Mouse (Mus musculus) lung, embryonic 16.5 days (tissue): ENCODE measurements at regions not wholly inside any gene's neighbourhood (a gene's known extent, or its start where the extent isn't known, plus 50 kb on each side); places are given as distances from the start of the nearest gene placed in this dataset.

Experiments used
- ATAC-seq: fragments of 200-750 bp; cut with Nextera tagmentation; 2 replicates; pipeline ENCODE4 v1.8.0; 2017; ENCODE audit warnings: low read depth, mild to moderate bottlenecking, moderate library complexity
- H3K27ac ChIP-seq: fragments of 300-500 bp; sonication (generic); 2 replicates; pipeline ENCODE4 v1.5.1; 2014; ENCODE audit warnings: mild to moderate bottlenecking, control low read depth, low read length
- H3K27me3 ChIP-seq: fragments of 300-500 bp; sonication (generic); 2 replicates; pipeline ENCODE4 v1.6.1; 2014; ENCODE audit warnings: low read depth, low read length, mixed read lengths; ENCODE audit not compliant: control insufficient read depth, insufficient read depth
- H3K36me3 ChIP-seq: fragments of 300-500 bp; sonication (generic); 2 replicates; pipeline ENCODE4 v1.6.1; 2014; ENCODE audit warnings: low read length; ENCODE audit not compliant: control insufficient read depth, insufficient read depth
- H3K4me1 ChIP-seq: fragments of 300-500 bp; sonication (generic); replicated peaks from 2 replicates; pipeline ENCODE4 v1.6.1; 2014; ENCODE audit warnings: low read length, mixed read lengths; ENCODE audit not compliant: control insufficient read depth, insufficient read depth
- H3K4me2 ChIP-seq: fragments of 300-500 bp; sonication (generic); 2 replicates; pipeline ENCODE4 v1.6.1; 2014; ENCODE audit warnings: low read depth, low read length, control low read depth
- H3K4me3 ChIP-seq: fragments of 300-500 bp; sonication (generic); 2 replicates; pipeline ENCODE4 v1.5.1; 2014; ENCODE audit warnings: mild to moderate bottlenecking, low read length, control low read depth
- H3K9ac ChIP-seq: fragments of 300-500 bp; sonication (generic); 2 replicates; pipeline ENCODE4 v1.6.1; 2014; ENCODE audit warnings: low read length, control low read depth
- H3K9me3 ChIP-seq: fragments of 300-500 bp; sonication (generic); 2 replicates; pipeline ENCODE4 v1.6.1; 2016; ENCODE audit warnings: low read length; ENCODE audit not compliant: control insufficient read depth
- WGBS: fragments of 180-500 bp; shearing (Covaris S2); extraction: QIAGEN DNeasy Blood & Tissue Kit; methylation state at CpG from one replicate; pipeline ENCODE4 v1.1.7; 2014; 5-methylcytosine and 5-hydroxymethylcytosine counted together

GRCm38 (mm10) chr17:44432524-44433295 is 244.3 kb downstream of the Clic5 start:
- Histone ChIP-seq H3K27me3 (no peaks in the 10 kb centered on the region), H3K27ac (no peak overlapping the region), H3K9me3 (no peaks in the 10 kb centered on the region), H3K4me1 (no peaks in the 10 kb centered on the region), H3K4me3 (no peak overlapping the region), H3K4me2 (no peak overlapping the region), H3K9ac (no peak overlapping the region), H3K36me3 (no peaks in the 10 kb centered on the region)
- 17% methylated on average over 4 of the region's 4 CpGs for WGBS
- no peak for ATAC-seq

GRCm38 (mm10) chr17:44433296-44433653 is 244.9 kb downstream of the Clic5 start:
- ATAC-seq, result no peak

DNA sequence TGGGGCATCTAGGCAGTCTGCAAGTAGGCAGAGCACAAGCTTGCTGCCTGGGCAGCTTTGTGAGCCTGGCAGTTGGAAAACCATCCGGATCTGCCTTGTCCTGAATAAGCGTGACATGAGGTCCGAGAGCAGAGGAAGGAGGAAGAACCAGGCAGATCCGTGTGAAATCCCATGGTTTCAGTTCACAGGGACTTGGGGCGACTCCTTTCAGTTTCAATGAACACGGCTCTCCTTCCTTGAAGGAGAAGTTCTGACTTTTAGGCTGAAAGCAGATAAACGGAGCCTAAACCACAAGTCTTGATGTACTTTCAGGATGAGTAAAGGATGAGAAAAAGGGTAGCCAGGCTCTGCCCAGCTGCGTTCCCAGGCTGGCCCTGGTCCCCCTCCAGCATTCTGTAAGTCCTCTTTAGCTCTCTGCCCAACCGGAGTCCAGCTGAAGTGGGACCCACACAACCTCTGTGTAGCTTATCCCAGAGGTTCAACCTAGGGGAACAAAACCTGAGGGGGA is 248.2 kb downstream of the Clic5 start:
- no peak overlapping the region for H3K4me2 ChIP-seq
- H3K9ac ChIP-seq, result no peak overlapping the region
- H3K9me3 ChIP-seq, result no peaks in the 10 kb centered on the region
- 90% methylated on average over 9 of the region's 9 CpGs for WGBS
- H3K36me3 ChIP-seq, result no peaks in the 10 kb centered on the region
- H3K27me3 ChIP-seq, result no peaks in the 10 kb centered on the region
- H3K4me1 ChIP-seq, result no peaks in the 10 kb centered on the region
- ATAC-seq, result no peak
- H3K4me3 ChIP-seq, result no peak overlapping the region
- H3K27ac ChIP-seq, result no peak overlapping the region

More at GRCm38 (mm10) chr17:44433296-44433653, 244.9 kb downstream of the Clic5 start:
- no peak overlapping the region for H3K4me2 ChIP-seq
- H3K27ac ChIP-seq, result no peak overlapping the region
- no peaks in the 10 kb centered on the region for H3K36me3 ChIP-seq
- no peak overlapping the region for H3K9ac ChIP-seq
- no peaks in the 10 kb centered on the region for H3K27me3 ChIP-seq
- no peaks in the 10 kb centered on the region for H3K4me1 ChIP-seq
- H3K9me3 ChIP-seq, result no peaks in the 10 kb centered on the region
- H3K4me3 ChIP-seq, result no peak overlapping the region

GRCm38 (mm10) chr17:44438526-44438925 is 250.1 kb downstream of the Clic5 start:
- Histone ChIP-seq H3K4me2 (no peak overlapping the region), H3K4me1 (no peaks in the 10 kb centered on the region), H3K9ac (no peak overlapping the region), H3K9me3 (no peaks in the 10 kb centered on the region), H3K27me3 (no peaks in the 10 kb centered on the region), H3K36me3 (no peaks in the 10 kb centered on the region), H3K27ac (no peak overlapping the region), H3K4me3 (no peak overlapping the region)
- ATAC-seq, result no peak

DNA sequence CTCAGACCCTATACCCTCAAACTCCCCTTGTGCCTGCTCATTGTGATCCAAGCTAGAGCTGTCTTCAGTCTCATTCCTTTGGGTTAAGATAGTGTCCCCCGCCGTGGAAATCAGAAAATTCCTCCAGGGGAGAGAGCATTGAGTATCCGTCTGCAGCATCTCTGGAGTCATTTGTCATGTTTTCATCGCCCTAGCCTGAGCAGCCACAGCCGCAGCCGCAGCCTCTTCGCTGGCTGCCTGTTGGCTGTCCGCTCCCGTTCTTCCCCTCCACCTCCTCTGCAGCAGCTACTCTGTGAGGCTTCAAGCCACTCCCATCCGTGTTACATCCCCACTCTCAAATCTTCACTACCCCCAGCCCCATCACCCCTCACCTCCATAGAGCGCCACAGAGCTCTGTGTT is 255.1 kb downstream of the Clic5 start:
- Histone ChIP-seq H3K36me3 (no peaks in the 10 kb centered on the region), H3K4me3 (no peak overlapping the region), H3K27ac (no peak overlapping the region), H3K9ac (no peak overlapping the region), H3K4me1 (no peaks in the 10 kb centered on the region), H3K4me2 (no peak overlapping the region), H3K27me3 (peaks cover 4% of the 10 kb centered on the region; the same call in 1 of the 2 replicates), H3K9me3 (peaks cover 3% of the 10 kb centered on the region; the same call in 1 of the 2 replicates)
- no peak for ATAC-seq
- 41% methylated on average over 11 of the region's 11 CpGs for WGBS

DNA sequence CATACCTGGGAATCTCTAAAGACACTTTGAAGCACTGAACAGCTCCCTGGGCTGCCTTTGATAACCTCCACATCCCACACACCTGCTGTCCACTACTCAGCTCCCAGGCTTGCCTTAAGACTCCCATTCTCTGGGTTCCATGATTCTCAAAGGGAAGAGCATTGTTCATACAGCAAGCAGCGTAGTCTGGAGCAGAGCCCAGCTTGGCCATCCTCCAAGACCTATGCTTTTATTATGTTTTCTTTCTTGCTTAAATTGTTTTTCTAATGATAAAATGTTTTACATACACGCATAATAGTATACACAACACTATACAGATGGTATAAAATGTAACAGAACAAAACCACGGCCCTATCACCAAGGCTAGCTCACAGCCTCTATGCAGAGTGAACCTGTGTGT is 257.0 kb downstream of the Clic5 start:
- no peak for ATAC-seq
- 46% methylated on average over 3 of the region's 3 CpGs for WGBS
- Histone ChIP-seq H3K4me1 (no peaks in the 10 kb centered on the region), H3K27ac (no peak overlapping the region), H3K4me2 (no peak overlapping the region), H3K36me3 (no peaks in the 10 kb centered on the region), H3K9me3 (peaks cover 3% of the 10 kb centered on the region; the same call in 1 of the 2 replicates), H3K27me3 (peaks cover 4% of the 10 kb centered on the region; the same call in 1 of the 2 replicates), H3K4me3 (no peak overlapping the region), H3K9ac (no peak overlapping the region)
